15 mouse cellular contexts compared by ENCODE assay signal in genomic region chr14:101733542-101734303, GRCm38 (mm10). TPM values are rescaled to one million over a fixed set of nuclear protein-coding genes. Genes with fewer than 3 reads are reported as not detected.
DNase-seq lines count a peak whose midpoint lies in the region; ATAC-seq and TF ChIP-seq lines count a peak whose summit lies in the region.
"Had no signal": no experiment of that assay in that cellular context is flagged by ENCODE, and none has a peak within 500 bp of the region (broad histone marks: within the 10 kb centered on the region; RNA-seq: fewer than 3 reads in every experiment).

No protein-coding gene starts in this region.

- H3K27ac ChIP-seq in heart, embryonic 12.5 days (ENCODE audit: poor library complexity, severe bottlenecking) = no peak overlapping the region
- no peak overlapping the region for H3K27ac ChIP-seq in liver, adult 2 months (replicated peaks; ENCODE audit: insufficient read depth, low read depth, low read length)
- H3K27ac ChIP-seq in liver, postnatal 0 days (ENCODE audit: low read depth) = no peak overlapping the region
- no peak overlapping the region for H3K27ac ChIP-seq in neural tube, embryonic 15.5 days (replicated peaks)
- H3K27ac ChIP-seq: forebrain, embryonic 12.5 days; hindbrain, embryonic 10.5 days; limb, embryonic 13.5 days; midbrain, embryonic 10.5 days had no signal

- TF ChIP-seq CTCF in liver, adult 2 months (IDR thresholded peaks at IDR 0.05; ENCODE audit: low read depth, low read length) = no peak
- TF ChIP-seq CTCF in liver, postnatal 0 days (IDR thresholded peaks at IDR 0.05; ENCODE audit: low read depth) = no peak

- DNase-seq in heart, postnatal 10 days = no peak
- peak; percentile 8 for DNase-seq in liver, adult 2 months (ENCODE audit: extremely low read depth, low read depth, low spot score)
- DNase-seq in liver, postnatal 0 days = no peak
- peak; percentile 6 for DNase-seq in Muller cell, postnatal 12 days (ENCODE audit: inconsistent ontology term)
- no peak for DNase-seq in cerebellum, postnatal 14 days
- DNase-seq in left cerebral cortex, adult 11 months (ENCODE audit: low spot score) = no peak
- DNase-seq: heart, adult 11 months had no signal

- no peak overlapping the region for H3K4me3 ChIP-seq in heart, embryonic 12.5 days
- H3K4me3 ChIP-seq in liver, adult 2 months (ENCODE audit: insufficient read depth, low read depth, low read length) = no peak overlapping the region
- H3K4me3 ChIP-seq in liver, postnatal 0 days (ENCODE audit: low read depth, low read length) = no peak overlapping the region
- no peak overlapping the region for H3K4me3 ChIP-seq in neural tube, embryonic 15.5 days (replicated peaks)
- H3K4me3 ChIP-seq: forebrain, embryonic 12.5 days; hindbrain, embryonic 10.5 days; limb, embryonic 13.5 days; midbrain, embryonic 10.5 days had no signal

- no peak for TF ChIP-seq POLR2A in liver, adult 2 months (IDR thresholded peaks at IDR 0.05; ENCODE audit: extremely low read depth, insufficient read depth, low read length)

- no peaks in the 10 kb centered on the region for H3K79me2 ChIP-seq in liver, adult 2 months (ENCODE audit: control insufficient read depth, insufficient read depth, low read length)

- intact Hi-C loops in heart, postnatal 10 days (cut with DNase I) = no loop called here

- no peak for TF ChIP-seq EP300 in liver, postnatal 0 days (IDR thresholded peaks at IDR 0.05; ENCODE audit: low read depth)

- peak overlapping the region; percentile 36; the same call in 1 of the 2 replicates for H3K4me2 ChIP-seq in heart, embryonic 12.5 days
- no peak overlapping the region for H3K4me2 ChIP-seq in liver, postnatal 0 days (ENCODE audit: low read depth, low read length)
- H3K4me2 ChIP-seq in neural tube, embryonic 15.5 days = 0 out of 2 replicates have a peak overlapping the region, but pooled peaks have one; percentile 9
- H3K4me2 ChIP-seq: forebrain, embryonic 12.5 days; limb, embryonic 13.5 days had no signal

- H3K9me3 ChIP-seq in heart, embryonic 12.5 days (replicated peaks) = no peaks in the 10 kb centered on the region
- H3K9me3 ChIP-seq in liver, postnatal 0 days (ENCODE audit: low read length) = no peaks in the 10 kb centered on the region
- no peaks in the 10 kb centered on the region for H3K9me3 ChIP-seq in neural tube, embryonic 15.5 days (replicated peaks)
- H3K9me3 ChIP-seq: forebrain, embryonic 12.5 days; hindbrain, embryonic 10.5 days; limb, embryonic 13.5 days; midbrain, embryonic 10.5 days had no signal

- 26% methylated on average over 10 of the region's 10 CpGs for WGBS in heart, embryonic 12.5 days
- 25% methylated on average over 10 of the region's 10 CpGs for WGBS in liver, adult 2 months
- 29% methylated on average over 10 of the region's 10 CpGs for WGBS in liver, postnatal 0 days (ENCODE audit: insufficient replicate concordance)
- 29% methylated on average over 10 of the region's 10 CpGs for WGBS in neural tube, embryonic 15.5 days

- ATAC-seq in heart, embryonic 12.5 days (ENCODE audit: insufficient number of reproducible peaks, low FRiP score) = no peak
- no peak for ATAC-seq in liver, postnatal 0 days
- no peak for ATAC-seq in neural tube, embryonic 15.5 days (ENCODE audit: low FRiP score)

- H3K27me3 ChIP-seq in heart, embryonic 12.5 days (replicated peaks) = peaks cover 5% of the 10 kb centered on the region; the same call in 1 of the 2 replicates
- peaks cover 13% of the 10 kb centered on the region for H3K27me3 ChIP-seq in liver, adult 2 months (ENCODE audit: control insufficient read depth, insufficient read depth, low read length)
- H3K27me3 ChIP-seq in liver, postnatal 0 days (ENCODE audit: insufficient read depth, low read length) = peaks cover 31% of the 10 kb centered on the region
- peaks cover 32% of the 10 kb centered on the region for H3K27me3 ChIP-seq in neural tube, embryonic 15.5 days (replicated peaks)

- H3K36me3 ChIP-seq in heart, embryonic 12.5 days = no peaks in the 10 kb centered on the region
- no peaks in the 10 kb centered on the region for H3K36me3 ChIP-seq in liver, adult 2 months (ENCODE audit: control insufficient read depth, insufficient read depth, low read length)
- no peaks in the 10 kb centered on the region for H3K36me3 ChIP-seq in liver, postnatal 0 days (replicated peaks; ENCODE audit: insufficient read depth, low read length)
- H3K36me3 ChIP-seq in neural tube, embryonic 15.5 days = no peaks in the 10 kb centered on the region
- H3K36me3 ChIP-seq: forebrain, embryonic 12.5 days; hindbrain, embryonic 10.5 days; limb, embryonic 13.5 days; midbrain, embryonic 10.5 days had no signal

- H3K9ac ChIP-seq in heart, embryonic 12.5 days = no peak overlapping the region
- no peak overlapping the region for H3K9ac ChIP-seq in liver, adult 2 months (ENCODE audit: low read depth, low read length)
- H3K9ac ChIP-seq in liver, postnatal 0 days (replicated peaks) = no peak overlapping the region
- H3K9ac ChIP-seq in neural tube, embryonic 15.5 days (replicated peaks) = no peak overlapping the region
- H3K9ac ChIP-seq: forebrain, embryonic 12.5 days; limb, embryonic 13.5 days had no signal

- peaks cover 14% of the 10 kb centered on the region; the same call in 1 of the 2 replicates for H3K4me1 ChIP-seq in heart, embryonic 12.5 days (replicated peaks)
- no peaks in the 10 kb centered on the region for H3K4me1 ChIP-seq in liver, adult 2 months (ENCODE audit: control insufficient read depth, insufficient read depth, low read length)
- H3K4me1 ChIP-seq in liver, postnatal 0 days (ENCODE audit: insufficient read depth) = peaks cover 10% of the 10 kb centered on the region; the same call in 1 of the 2 replicates
- H3K4me1 ChIP-seq in neural tube, embryonic 15.5 days = peaks cover 19% of the 10 kb centered on the region

RNA-seq across cellular contexts. Expression of gene Lmo7, which starts 4.0 kb away (rescaled TPM):
- polyA plus RNA-seq in heart, embryonic 12.5 days (2016; fragmentation: Nextera tagmentation; extraction: Ambion mirVana) = 186 and 195 TPM in 2 replicates
- 100 to 1,000 TPM; 395 to 436 TPM for total RNA-seq in heart, postnatal 10 days (2021)
- total RNA-seq in liver, adult 2 months (2014; rRNA removed) = 27.1 and 30.0 TPM in 2 replicates
- polyA plus RNA-seq in liver, adult 2 months (2012; rRNA removed) = 7.1 and 8.3 TPM in 2 replicates
- 2.0 and 2.8 TPM in 2 replicates for polyA plus RNA-seq in liver, postnatal 0 days (2015; fragmentation: Nextera tagmentation; extraction: Ambion mirVana)
- polyA plus RNA-seq in neural tube, embryonic 15.5 days (2015; fragmentation: Nextera tagmentation; extraction: Ambion mirVana) = 2.6 and 4.7 TPM in 2 replicates

RNA-seq across cellular contexts. Expression of gene Gm9922, which starts 4.1 kb away (rescaled TPM):
- polyA plus RNA-seq in heart, embryonic 12.5 days (2016; fragmentation: Nextera tagmentation; extraction: Ambion mirVana) = 3.8 and 3.9 TPM in 2 replicates
- 1 to 10 TPM in 1 of 2 experiments, under 1 TPM in 1; 0.93 to 1.2 TPM for total RNA-seq in heart, postnatal 10 days (2021)
- total RNA-seq in liver, adult 2 months (2014; rRNA removed) = not detected in 2 replicates
- not detected in 2 replicates for polyA plus RNA-seq in liver, adult 2 months (2012; rRNA removed)
- polyA plus RNA-seq in liver, postnatal 0 days (2015; fragmentation: Nextera tagmentation; extraction: Ambion mirVana) = not detected in 2 replicates
- 0.69 and 0.82 TPM in 2 replicates for polyA plus RNA-seq in neural tube, embryonic 15.5 days (2015; fragmentation: Nextera tagmentation; extraction: Ambion mirVana)
- total RNA-seq: common myeloid progenitor, adult 5-6 weeks had no signal
- polyA plus RNA-seq: hindbrain, embryonic 10.5 days; liver, embryonic 16.5 days; midbrain, embryonic 10.5 days had no signal

Comparison
In these comparisons a context has a peak if more than half of its experiments do, and no peak if none do; other contexts are left out.
1. DNase-seq: peak in liver, adult 2 months (single experiment) and Muller cell, postnatal 12 days (single experiment); none in heart, postnatal 10 days (0 of 2), liver, postnatal 0 days (single experiment), cerebellum, postnatal 14 days (0 of 2) and left cerebral cortex, adult 11 months (single experiment).
2. RNA of gene Lmo7, which starts 4.0 kb away (polyA plus RNA-seq): 186 to 195 TPM in heart, embryonic 12.5 days; 7.1 to 8.3 TPM in liver, adult 2 months, 2.0 to 2.8 TPM in liver, postnatal 0 days and 2.6 to 4.7 TPM in neural tube, embryonic 15.5 days; every median in the first group is over 10 times any median in the second.